Mouse (Mus musculus): ENCODE results near the gene Zfp691.

DNA sequence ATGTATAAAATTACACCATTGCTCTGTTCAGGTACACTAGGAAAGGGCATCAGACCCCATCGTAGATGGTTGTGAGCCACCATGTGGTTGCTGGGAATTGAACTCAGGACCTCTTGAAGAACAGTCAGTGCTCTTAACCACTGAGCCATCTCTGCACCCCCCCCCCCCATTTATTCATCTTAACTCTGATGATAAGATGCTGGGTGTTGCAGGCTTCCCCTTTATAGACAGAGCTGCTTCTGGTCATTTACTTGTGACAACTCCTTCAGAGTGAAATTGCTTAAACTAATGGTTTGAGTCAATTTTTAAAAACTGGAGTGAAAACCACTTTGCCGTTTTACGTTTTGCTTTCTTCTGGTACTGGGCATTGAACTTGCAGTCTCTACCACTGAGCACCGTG is 18.8 kb upstream of the Zfp691 start:
- TF ChIP-seq POLR2A (IDR thresholded peaks at IDR 0.05; ENCODE audit: borderline replicate concordance, control insufficient read depth, low read depth, low read length) (no peak), CTCF (IDR thresholded peaks at IDR 0.05; ENCODE audit: control insufficient read depth, insufficient read depth, low read length) (no peak)
